Mouse (Mus musculus): ENCODE measurements at regions not wholly inside any gene's neighbourhood (a gene's known extent, or its start where the extent isn't known, plus 50 kb on each side); places are given as distances from the start of the nearest gene placed in this dataset.

DNA sequence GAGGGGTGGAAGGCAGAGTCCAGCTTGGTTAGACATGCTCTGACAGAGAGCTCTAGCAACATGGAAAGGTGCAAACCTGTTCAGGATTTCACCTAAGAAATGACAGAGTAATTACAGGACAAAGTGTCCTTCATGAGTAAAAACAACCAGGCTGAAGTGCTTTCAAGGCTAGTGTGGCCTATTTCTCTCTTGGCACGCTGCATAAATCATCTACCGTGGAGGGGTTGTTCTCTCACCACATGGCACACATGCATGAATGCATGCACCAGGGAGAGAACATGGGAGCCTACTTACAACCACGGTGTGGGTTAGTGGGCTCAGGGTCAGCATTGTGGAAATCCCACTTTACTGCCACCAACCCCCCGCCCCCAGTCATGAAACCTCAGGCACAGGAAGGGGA, 454.9 kb downstream of the Lmo4 start:
- H3K27ac ChIP-seq = no peak overlapping the region
- no peak overlapping the region for H3K4me3 ChIP-seq (replicated peaks)
- no peak for ATAC-seq
- 80% methylated on average over 4 of the region's 4 CpGs for WGBS
- no peaks in the 10 kb centered on the region for H3K4me1 ChIP-seq (replicated peaks)
- no peak overlapping the region for H3K9ac ChIP-seq (replicated peaks)
- no peaks in the 10 kb centered on the region for H3K27me3 ChIP-seq
- no peaks in the 10 kb centered on the region for H3K9me3 ChIP-seq
- no peak overlapping the region for H3K4me2 ChIP-seq (replicated peaks)
- H3K36me3 ChIP-seq = no peaks in the 10 kb centered on the region

DNA sequence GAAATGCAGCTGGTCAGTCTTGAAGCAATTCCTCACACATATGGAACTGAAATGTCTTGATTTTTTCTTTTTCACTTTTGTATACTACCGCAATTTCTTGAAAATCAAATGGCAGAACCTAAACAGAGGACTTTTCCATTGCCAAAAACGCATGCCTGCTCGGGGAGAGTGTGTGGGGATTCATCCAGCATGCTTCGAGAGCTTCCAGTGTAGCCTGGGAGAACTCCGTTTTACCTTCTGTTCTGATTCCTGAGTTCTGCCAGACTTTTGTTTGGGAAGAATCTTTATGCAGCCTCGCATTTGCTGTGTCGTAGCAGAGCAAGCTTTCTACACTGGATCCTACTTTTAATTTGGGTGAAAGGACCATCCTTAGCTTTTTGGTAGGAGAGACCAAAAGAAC, 461.4 kb downstream of the Lmo4 start:
- Histone ChIP-seq H3K4me1 (replicated peaks) (no peaks in the 10 kb centered on the region), H3K27me3 (no peaks in the 10 kb centered on the region), H3K36me3 (no peaks in the 10 kb centered on the region), H3K9ac (replicated peaks) (no peak overlapping the region), H3K27ac (no peak overlapping the region), H3K4me3 (replicated peaks) (no peak overlapping the region), H3K4me2 (replicated peaks) (no peak overlapping the region), H3K9me3 (no peaks in the 10 kb centered on the region)
- no peak for ATAC-seq
- WGBS = 74% methylated on average over 7 of the region's 7 CpGs

DNA sequence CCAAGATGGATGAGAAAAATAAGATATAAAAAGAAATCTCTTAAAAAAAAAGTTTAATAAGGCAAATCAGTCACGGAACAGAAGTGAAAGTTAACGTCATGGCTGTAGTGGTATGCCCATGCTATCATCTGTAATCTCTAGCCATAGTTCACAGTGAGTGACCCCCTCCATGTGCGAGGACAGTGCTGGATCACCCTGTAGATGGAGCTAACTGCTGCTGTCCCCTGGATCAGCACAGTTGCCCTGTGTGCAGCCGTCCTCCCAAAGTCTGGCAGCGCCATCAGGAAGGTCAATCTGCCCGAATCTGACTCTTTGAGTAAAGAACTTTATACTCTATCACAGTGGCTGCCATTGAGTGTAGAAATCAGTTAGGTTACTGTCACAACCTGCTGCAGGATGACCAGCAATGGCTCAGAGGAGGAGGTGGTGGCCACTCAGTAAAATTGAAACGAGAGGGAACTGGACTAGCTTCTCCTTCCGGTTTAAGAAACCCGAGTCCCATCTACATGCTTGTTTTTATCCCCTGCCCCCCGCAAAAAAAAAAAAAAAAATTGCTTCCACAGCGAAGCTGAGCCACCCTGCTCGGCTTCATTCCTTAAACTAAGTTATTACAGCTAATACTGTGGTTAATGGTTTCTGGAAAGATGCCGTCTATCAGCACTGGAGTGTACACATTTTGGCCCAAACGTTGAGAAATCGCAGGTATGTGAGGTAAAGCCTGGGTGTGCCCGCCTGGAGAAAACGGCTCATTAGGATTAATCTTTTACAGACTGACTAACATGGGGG, 462.0 kb downstream of the Lmo4 start:
- Histone ChIP-seq H3K4me3 (replicated peaks) (no peak overlapping the region), H3K4me1 (replicated peaks) (no peaks in the 10 kb centered on the region), H3K9me3 (no peaks in the 10 kb centered on the region), H3K36me3 (no peaks in the 10 kb centered on the region), H3K4me2 (replicated peaks) (no peak overlapping the region), H3K27me3 (no peaks in the 10 kb centered on the region), H3K27ac (no peak overlapping the region), H3K9ac (replicated peaks) (no peak overlapping the region)
- no peak for ATAC-seq
- WGBS = 80% methylated on average over 17 of the region's 17 CpGs

DNA sequence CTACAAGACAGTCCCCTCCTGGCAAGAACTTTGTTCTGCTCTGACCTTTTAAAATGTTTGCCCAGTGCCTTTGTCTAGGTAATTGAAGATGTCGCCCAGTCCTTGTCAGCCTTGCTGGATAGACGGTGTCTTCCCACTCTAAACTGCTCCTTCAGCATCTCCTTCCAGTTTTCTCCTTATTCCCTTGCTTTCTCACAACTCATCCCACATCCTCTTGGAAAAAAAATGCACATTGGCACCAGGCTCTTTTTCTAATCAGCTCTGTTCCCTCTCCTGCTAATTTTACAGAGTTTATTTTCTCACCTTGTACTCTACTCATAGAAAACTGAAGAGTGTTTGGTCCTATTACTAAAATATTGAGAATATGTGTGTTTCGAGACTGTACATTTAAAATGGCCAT, 466.3 kb downstream of the Lmo4 start:
- Histone ChIP-seq H3K4me1 (replicated peaks) (no peaks in the 10 kb centered on the region), H3K36me3 (no peaks in the 10 kb centered on the region), H3K4me2 (replicated peaks) (no peak overlapping the region), H3K9ac (replicated peaks) (no peak overlapping the region), H3K27ac (no peak overlapping the region), H3K4me3 (replicated peaks) (no peak overlapping the region), H3K27me3 (no peaks in the 10 kb centered on the region), H3K9me3 (no peaks in the 10 kb centered on the region)
- no peak for ATAC-seq
- 68% methylated on average over 3 of the region's 3 CpGs for WGBS

DNA sequence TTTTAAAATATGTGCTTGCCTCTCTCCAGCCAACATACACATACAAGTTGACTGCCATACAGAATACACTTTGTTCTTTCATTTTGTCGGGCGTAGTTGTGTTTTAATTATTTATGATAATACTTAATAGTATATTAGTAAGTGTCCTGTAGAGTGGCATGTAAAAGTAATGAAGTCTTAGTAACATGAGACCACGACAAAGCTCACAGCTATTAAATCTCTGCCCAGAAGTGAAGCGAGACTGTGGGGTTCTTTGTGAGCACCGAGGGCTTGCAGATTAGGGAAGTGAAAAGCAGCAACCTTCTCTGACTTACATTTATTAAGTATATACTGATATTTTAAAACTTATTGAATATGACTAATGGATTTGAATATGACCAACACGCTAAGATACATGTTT, 467.2 kb downstream of the Lmo4 start:
- H3K9me3 ChIP-seq = no peaks in the 10 kb centered on the region
- H3K9ac ChIP-seq (replicated peaks) = no peak overlapping the region
- no peak overlapping the region for H3K4me2 ChIP-seq (replicated peaks)
- H3K27me3 ChIP-seq = no peaks in the 10 kb centered on the region
- H3K4me3 ChIP-seq (replicated peaks) = no peak overlapping the region
- 81% methylated on average over 6 of the region's 6 CpGs for whole genome bisulfite sequencing
- H3K27ac ChIP-seq = no peak overlapping the region
- H3K36me3 ChIP-seq = no peaks in the 10 kb centered on the region
- ATAC-seq = no peak
- H3K4me1 ChIP-seq (replicated peaks) = no peaks in the 10 kb centered on the region

DNA sequence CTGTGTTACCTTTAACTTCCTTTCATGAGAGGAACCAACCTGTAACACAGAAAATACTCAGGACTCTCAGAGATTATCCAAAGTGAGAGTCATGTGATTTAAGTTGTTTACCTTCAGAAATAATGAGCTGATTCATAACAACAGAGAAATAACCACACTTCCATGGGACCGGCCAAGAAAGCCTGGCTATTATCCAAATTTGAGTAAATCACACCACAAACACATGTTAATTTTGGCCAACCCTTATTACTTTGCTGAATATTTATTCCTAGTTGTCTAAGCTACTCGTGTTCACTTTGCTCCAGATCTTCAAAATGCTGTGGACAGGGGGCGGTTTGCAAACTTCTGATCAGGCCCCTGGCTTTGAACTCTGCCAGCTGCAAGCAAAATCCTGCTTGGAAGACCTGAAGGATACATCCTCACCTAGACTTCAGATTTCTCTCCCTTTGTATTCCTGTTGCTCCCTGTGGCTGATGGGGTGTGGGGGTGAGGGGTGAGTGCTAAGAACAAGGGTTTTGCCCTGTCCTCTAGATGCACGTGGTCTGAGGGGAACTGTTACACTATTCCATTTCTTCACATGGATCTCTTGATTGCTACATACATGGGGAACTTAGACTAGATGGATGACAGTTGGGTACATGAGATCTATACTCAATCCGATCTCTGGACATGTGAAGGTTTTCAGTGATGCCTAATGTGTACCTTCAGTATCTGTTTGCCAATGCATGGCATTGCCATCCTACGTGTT, 468.2 kb downstream of the Lmo4 start:
- Histone ChIP-seq H3K4me3 (replicated peaks) (no peak overlapping the region), H3K27ac (no peak overlapping the region), H3K36me3 (no peaks in the 10 kb centered on the region), H3K9me3 (no peaks in the 10 kb centered on the region), H3K4me1 (replicated peaks) (no peaks in the 10 kb centered on the region), H3K4me2 (replicated peaks) (no peak overlapping the region), H3K27me3 (no peaks in the 10 kb centered on the region), H3K9ac (replicated peaks) (no peak overlapping the region)
- ATAC-seq = no peak
- WGBS = 87% methylated on average over 6 of the region's 6 CpGs

DNA sequence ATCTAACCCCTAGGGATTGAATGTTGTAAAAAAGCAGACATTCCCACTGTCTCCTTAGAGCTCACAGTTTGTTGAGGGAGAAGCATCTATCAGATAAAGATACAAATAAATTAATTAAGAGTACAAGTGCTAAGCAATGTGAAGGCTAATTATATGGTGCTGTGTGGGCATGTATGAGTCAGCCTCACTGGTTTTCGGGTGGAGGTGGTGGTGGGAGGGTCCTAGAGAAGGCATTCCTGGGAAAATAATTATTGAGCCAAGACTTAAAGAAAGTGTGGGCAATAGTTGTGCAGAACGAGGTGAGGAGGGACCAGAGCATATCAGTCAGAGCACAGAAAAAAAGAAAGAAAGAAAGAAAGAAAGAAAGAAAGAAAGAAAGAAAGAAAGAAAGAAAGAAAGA, 470.2 kb downstream of the Lmo4 start:
- Histone ChIP-seq H3K4me1 (replicated peaks) (no peaks in the 10 kb centered on the region), H3K4me2 (replicated peaks) (no peak overlapping the region), H3K36me3 (no peaks in the 10 kb centered on the region), H3K9me3 (no peaks in the 10 kb centered on the region), H3K9ac (replicated peaks) (no peak overlapping the region), H3K27me3 (no peaks in the 10 kb centered on the region), H3K4me3 (replicated peaks) (no peak overlapping the region), H3K27ac (no peak overlapping the region)
- WGBS = 82% methylated on average over 2 of the region's 2 CpGs
- no peak for ATAC-seq

DNA sequence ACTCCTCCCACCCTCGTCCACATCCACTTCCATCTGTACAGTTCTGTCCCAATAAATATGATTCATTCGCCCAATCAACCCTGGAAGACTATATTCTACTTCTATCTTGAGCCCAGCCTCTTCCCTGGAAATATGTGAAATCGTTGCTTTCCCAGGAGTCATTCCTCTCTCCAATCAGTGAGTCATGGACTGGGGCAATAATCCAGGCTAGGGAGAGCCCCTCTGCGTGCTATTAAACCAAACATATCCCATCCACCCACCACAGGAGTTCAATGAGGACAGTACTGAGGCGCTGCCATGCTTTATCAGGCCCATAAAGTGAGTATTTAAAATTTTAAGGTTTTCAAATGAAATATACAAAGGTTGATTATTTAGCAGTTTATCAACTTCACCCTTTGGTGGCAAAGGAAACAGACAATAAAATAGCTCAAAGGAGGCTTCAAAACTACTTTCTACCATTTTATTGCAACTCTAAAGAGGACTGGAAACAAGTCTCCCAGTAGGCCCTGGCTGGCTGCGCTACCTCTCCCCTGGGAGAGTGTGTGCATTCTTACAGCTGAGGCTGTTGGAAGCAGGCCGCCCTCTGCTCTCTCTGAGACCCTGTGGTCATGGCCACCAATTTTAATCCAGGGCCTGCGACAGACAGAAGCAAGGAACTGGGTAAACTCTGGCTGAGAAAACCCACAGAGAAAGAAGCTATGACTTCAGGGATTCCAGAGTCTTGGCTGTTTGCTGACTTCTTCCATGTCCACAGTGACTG, 471.9 kb downstream of the Lmo4 start:
- no peak for ATAC-seq
- H3K36me3 ChIP-seq = no peaks in the 10 kb centered on the region
- no peak overlapping the region for H3K4me3 ChIP-seq (replicated peaks)
- no peak overlapping the region for H3K4me2 ChIP-seq (replicated peaks)
- 90% methylated on average over 8 of the region's 8 CpGs for WGBS
- H3K9me3 ChIP-seq = no peaks in the 10 kb centered on the region
- no peaks in the 10 kb centered on the region for H3K4me1 ChIP-seq (replicated peaks)
- H3K9ac ChIP-seq (replicated peaks) = no peak overlapping the region
- no peaks in the 10 kb centered on the region for H3K27me3 ChIP-seq
- no peak overlapping the region for H3K27ac ChIP-seq

DNA sequence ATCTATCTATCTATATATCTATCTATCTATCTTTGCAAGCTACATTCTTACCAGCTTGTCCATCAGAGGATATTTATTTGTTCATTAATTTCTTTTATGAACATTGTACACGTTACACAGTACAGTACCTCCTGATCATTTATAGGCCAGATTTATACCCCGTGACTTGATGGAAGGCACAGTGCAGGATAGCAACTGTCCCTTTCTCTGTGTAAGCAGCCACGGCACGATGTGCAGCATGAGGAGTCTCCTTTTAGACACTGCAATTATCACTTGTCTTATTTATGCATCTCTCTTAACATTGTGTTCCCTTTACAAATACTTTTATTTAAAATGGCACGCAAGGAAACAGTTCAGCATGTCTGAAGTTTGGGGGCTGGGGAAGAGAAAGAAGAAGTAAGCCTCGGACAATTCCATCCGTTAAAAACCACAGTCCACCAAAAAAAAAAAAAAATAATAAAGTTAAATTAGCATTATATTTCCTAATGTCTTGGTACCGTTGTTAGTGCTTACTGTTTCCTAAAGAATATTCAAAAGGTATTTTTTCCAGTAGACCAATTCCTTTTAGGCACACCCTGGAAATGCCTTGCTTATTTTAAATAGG, 475.4 kb downstream of the Lmo4 start:
- no peak overlapping the region for H3K9ac ChIP-seq (replicated peaks)
- H3K27me3 ChIP-seq = no peaks in the 10 kb centered on the region
- H3K36me3 ChIP-seq = no peaks in the 10 kb centered on the region
- H3K9me3 ChIP-seq = no peaks in the 10 kb centered on the region
- H3K4me1 ChIP-seq (replicated peaks) = no peaks in the 10 kb centered on the region
- H3K4me3 ChIP-seq (replicated peaks) = no peak overlapping the region
- H3K27ac ChIP-seq = no peak overlapping the region
- no peak overlapping the region for H3K4me2 ChIP-seq (replicated peaks)
- no peak for ATAC-seq
- WGBS = 77% methylated on average over 8 of the region's 8 CpGs

DNA sequence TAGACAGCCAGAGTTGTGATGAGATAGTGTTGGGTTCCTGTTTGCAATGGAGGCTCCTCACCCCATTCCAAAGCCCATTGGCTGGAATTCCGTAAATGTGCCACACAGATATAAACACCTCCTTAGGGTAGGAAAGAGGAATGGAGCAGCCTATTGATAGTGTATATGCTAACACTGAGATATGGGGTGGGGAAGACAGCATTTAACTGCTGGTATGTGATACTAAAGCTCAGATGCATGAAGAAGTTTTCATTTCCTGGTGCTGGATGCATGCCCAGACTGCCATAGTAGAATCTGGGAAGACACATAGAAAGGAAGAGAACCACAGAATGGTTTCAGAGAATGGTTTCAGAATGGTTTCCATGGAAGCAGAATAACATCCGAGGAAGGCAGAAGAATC, 482.4 kb downstream of the Lmo4 start:
- no peak overlapping the region for H3K9ac ChIP-seq (replicated peaks)
- H3K4me1 ChIP-seq (replicated peaks) = no peaks in the 10 kb centered on the region
- WGBS = 82% methylated on average over 2 of the region's 2 CpGs
- H3K4me3 ChIP-seq (replicated peaks) = no peak overlapping the region
- no peak overlapping the region for H3K4me2 ChIP-seq (replicated peaks)
- no peaks in the 10 kb centered on the region for H3K27me3 ChIP-seq
- no peaks in the 10 kb centered on the region for H3K9me3 ChIP-seq
- H3K27ac ChIP-seq = no peak overlapping the region
- ATAC-seq = no peak
- H3K36me3 ChIP-seq = no peaks in the 10 kb centered on the region

DNA sequence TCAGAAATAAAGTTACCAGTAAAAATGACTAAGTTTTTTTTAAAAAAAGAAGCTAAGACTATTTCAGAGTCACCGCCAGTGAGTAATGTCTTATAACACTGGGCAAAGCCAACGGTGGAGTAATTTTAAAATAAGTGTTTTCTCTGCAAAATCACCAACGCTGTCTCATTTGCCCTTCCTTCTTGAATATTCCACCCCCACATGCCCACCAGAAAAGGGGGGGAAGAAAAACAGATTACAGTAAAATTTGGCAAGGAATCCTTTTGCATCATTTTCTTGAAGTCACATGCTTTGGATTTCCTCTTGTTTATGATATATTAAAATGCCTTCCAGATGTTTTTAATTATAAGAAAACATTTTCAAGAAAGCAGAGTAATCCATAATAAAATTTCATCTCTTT, 482.9 kb downstream of the Lmo4 start:
- H3K4me3 ChIP-seq (replicated peaks) = no peak overlapping the region
- 91% methylated on average over 3 of the region's 3 CpGs for WGBS
- no peaks in the 10 kb centered on the region for H3K4me1 ChIP-seq (replicated peaks)
- no peak overlapping the region for H3K27ac ChIP-seq
- H3K27me3 ChIP-seq = no peaks in the 10 kb centered on the region
- no peak for ATAC-seq
- no peaks in the 10 kb centered on the region for H3K36me3 ChIP-seq
- no peak overlapping the region for H3K4me2 ChIP-seq (replicated peaks)
- no peaks in the 10 kb centered on the region for H3K9me3 ChIP-seq
- H3K9ac ChIP-seq (replicated peaks) = no peak overlapping the region

DNA sequence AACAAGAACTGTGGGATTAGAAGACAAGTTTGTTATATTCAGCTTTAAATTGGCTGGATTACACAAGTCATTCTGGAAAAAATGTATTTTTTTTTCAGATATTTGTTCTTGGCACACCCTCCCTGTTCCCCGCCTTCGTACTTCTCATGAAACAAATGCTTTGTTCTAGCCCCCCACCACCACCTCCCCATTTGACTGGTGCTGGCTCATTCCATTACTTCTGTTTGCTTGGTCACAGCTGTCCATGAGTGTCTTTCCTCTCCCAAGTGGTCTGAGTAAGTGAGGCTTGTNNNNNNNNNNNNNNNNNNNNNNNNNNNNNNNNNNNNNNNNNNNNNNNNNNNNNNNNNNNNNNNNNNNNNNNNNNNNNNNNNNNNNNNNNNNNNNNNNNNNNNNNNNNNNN, 491.8 kb downstream of the Lmo4 start:
- H3K9me3 ChIP-seq = no peaks in the 10 kb centered on the region
- H3K27me3 ChIP-seq = no peaks in the 10 kb centered on the region
- no peaks in the 10 kb centered on the region for H3K36me3 ChIP-seq
- no peak overlapping the region for H3K27ac ChIP-seq
- H3K4me3 ChIP-seq (replicated peaks) = no peak overlapping the region
- ATAC-seq = no peak
- H3K4me1 ChIP-seq (replicated peaks) = peaks cover 4% of the 10 kb centered on the region; the same call in 1 of the 2 replicates
- WGBS = 88% methylated on average over 2 of the region's 2 CpGs
- H3K4me2 ChIP-seq (replicated peaks) = no peak overlapping the region
- H3K9ac ChIP-seq (replicated peaks) = no peak overlapping the region

Data from midbrain, embryonic 13.5 days (tissue).